Mouse (Mus musculus) lung, postnatal 0 days (tissue): Measurements from ENCODE around the gene Htatip2. TPM values are rescaled to one million over a fixed set of nuclear protein-coding genes. Genes with fewer than 3 reads are reported as not detected.

Experiments
- ATAC-seq: fragments of 200-750 bp; cut with Nextera tagmentation; 2 replicates; pipeline ENCODE4 v1.8.0; 2017; ENCODE audit warnings: moderate library complexity
- DNase-seq: peaks from one replicate; pipeline ENCODE4 v3.0.0-alpha.2; 2016; ENCODE audit warnings: low spot score
- H3K27ac ChIP-seq: fragments of 300-500 bp; sonication (generic); 2 replicates; pipeline ENCODE4 v1.5.1; 2014; ENCODE audit warnings: antibody characterized with exemption, mild to moderate bottlenecking, low read length, mixed read lengths
- H3K27me3 ChIP-seq: fragments of 300-500 bp; sonication (generic); replicated peaks from 2 replicates; pipeline ENCODE4 v1.6.1; 2014; ENCODE audit warnings: low read length, mixed read lengths; ENCODE audit not compliant: insufficient read depth
- H3K36me3 ChIP-seq: fragments of 300-500 bp; sonication (generic); 2 replicates; pipeline ENCODE4 v1.6.1; 2014; ENCODE audit warnings: low read length, mixed read lengths; ENCODE audit not compliant: insufficient read depth
- H3K4me1 ChIP-seq: fragments of 300-500 bp; sonication (generic); 2 replicates; pipeline ENCODE4 v1.6.1; 2014; ENCODE audit warnings: antibody characterized with exemption, low read depth, low read length, mixed read lengths; ENCODE audit not compliant: insufficient read depth
- H3K4me2 ChIP-seq: fragments of 300-500 bp; sonication (generic); replicated peaks from 2 replicates; pipeline ENCODE4 v1.6.1; 2014; ENCODE audit warnings: low read depth, mild to moderate bottlenecking, low read length, moderate library complexity, mixed read lengths
- H3K4me3 ChIP-seq: fragments of 300-500 bp; sonication (generic); 2 replicates; pipeline ENCODE4 v1.5.1; 2014; ENCODE audit warnings: low read depth, low read length
- H3K9ac ChIP-seq: fragments of 300-500 bp; sonication (generic); replicated peaks from 2 replicates; pipeline ENCODE4 v1.6.1; 2014; ENCODE audit warnings: low read depth, mild to moderate bottlenecking
- H3K9me3 ChIP-seq: fragments of 300-500 bp; sonication (generic); 2 replicates; pipeline ENCODE4 v1.6.1; 2016; ENCODE audit warnings: low read length, mixed read lengths
- CTCF ChIP-seq: IDR thresholded peaks from 2 replicates; pipeline ENCODE4 v1.5.1; 2016; ENCODE audit warnings: antibody characterized with exemption, mild to moderate bottlenecking
- EP300 ChIP-seq: IDR thresholded peaks from 2 replicates; pipeline ENCODE4 v1.6.1; 2016; ENCODE audit warnings: antibody characterized with exemption, mild to moderate bottlenecking, control low read depth
- WGBS: fragments of 180-500 bp; shearing (Covaris S2); extraction: QIAGEN DNeasy Blood & Tissue Kit; methylation state at CpG from one replicate; pipeline ENCODE4 v1.1.7; 2014; 5-methylcytosine and 5-hydroxymethylcytosine counted together
- polyA plus RNA-seq: library from polyadenylated mRNA; unstranded; fragments of >200 nt; fragmentation: Nextera tagmentation; extraction: Ambion mirVana; gene quantifications from 2 replicates; pipeline ENCODE4 v1.2.1, GENCODE M21; 2015

The Htatip2 gene
- polyA plus RNA-seq, 1 experiment from 2014 or later, result 17.7 TPM

GRCm38 (mm10) chr7:49766166-49766565, 7.3 kb downstream of the Htatip2 start:
- H3K4me3 ChIP-seq, result no peak overlapping the region
- 78% methylated on average over 7 of the region's 7 CpGs for WGBS
- H3K4me2 ChIP-seq, result no peak overlapping the region
- TF ChIP-seq EP300 (no peak), CTCF (no peak)
- no peaks in the 10 kb centered on the region for H3K4me1 ChIP-seq
- no peak overlapping the region for H3K9ac ChIP-seq
- H3K27ac ChIP-seq, result no peak overlapping the region
- DNase-seq (no peak), ATAC-seq (no peak)
- H3K36me3 ChIP-seq, result no peaks in the 10 kb centered on the region
- no peaks in the 10 kb centered on the region for H3K27me3 ChIP-seq
- no peaks in the 10 kb centered on the region for H3K9me3 ChIP-seq

DNA sequence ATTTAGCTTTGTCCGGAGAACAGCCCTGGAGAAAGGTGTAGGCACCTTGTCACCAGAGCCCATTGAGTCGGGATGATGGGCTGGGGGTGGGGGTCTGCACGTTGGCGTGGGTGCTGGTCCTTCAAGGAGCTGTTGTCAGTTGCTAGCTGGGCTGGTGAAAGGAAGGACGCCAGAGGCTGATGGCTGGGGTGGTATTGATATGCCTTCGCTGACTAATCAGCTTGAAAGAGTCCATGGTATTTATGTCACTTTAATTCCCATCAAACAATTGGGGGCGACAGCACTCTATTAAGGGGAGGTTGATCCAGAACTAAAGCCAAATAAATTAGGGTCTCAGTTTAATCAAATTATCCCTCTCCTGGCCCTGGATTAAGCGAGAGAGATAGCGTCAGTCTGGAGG, 9.6 kb downstream of the Htatip2 start:
- Histone ChIP-seq H3K4me1 (no peaks in the 10 kb centered on the region), H3K27me3 (no peaks in the 10 kb centered on the region), H3K27ac (no peak overlapping the region), H3K4me2 (no peak overlapping the region), H3K4me3 (no peak overlapping the region), H3K9ac (no peak overlapping the region), H3K36me3 (no peaks in the 10 kb centered on the region), H3K9me3 (no peaks in the 10 kb centered on the region)
- WGBS, result 66% methylated on average over 9 of the region's 9 CpGs
- TF ChIP-seq EP300, result no peak
- no peak for TF ChIP-seq CTCF
- ATAC-seq (no peak), DNase-seq (no peak)

DNA sequence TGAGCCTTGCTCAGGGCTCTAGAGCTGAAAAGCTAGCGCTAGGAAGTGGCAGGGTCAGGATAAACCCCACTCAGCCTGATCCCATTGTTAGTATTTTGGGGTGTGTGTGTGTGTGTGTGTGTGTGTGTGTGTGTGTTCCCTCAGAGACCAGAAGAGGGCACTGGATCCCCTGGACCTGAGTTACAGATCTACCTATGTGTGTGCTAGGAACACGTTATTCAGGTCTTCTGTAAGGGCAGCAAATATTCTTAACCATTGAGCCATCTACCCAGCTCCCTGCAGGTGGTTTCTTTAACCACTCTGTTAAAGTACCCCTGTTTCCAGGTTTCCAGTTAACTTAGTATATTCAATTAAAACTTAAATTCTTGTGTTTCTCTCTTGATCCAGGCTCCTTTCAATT, 15.5 kb downstream of the Htatip2 start:
- 85% methylated on average over 2 of the region's 2 CpGs for WGBS
- Histone ChIP-seq H3K9ac (no peak overlapping the region), H3K4me1 (peaks cover 4% of the 10 kb centered on the region; the same call in 1 of the 2 replicates), H3K9me3 (no peaks in the 10 kb centered on the region), H3K27ac (no peak overlapping the region), H3K4me3 (no peak overlapping the region), H3K36me3 (no peaks in the 10 kb centered on the region), H3K27me3 (no peaks in the 10 kb centered on the region), H3K4me2 (no peak overlapping the region)
- DNase-seq (no peak), ATAC-seq (no peak)
- no peak for TF ChIP-seq CTCF
- no peak for TF ChIP-seq EP300

DNA sequence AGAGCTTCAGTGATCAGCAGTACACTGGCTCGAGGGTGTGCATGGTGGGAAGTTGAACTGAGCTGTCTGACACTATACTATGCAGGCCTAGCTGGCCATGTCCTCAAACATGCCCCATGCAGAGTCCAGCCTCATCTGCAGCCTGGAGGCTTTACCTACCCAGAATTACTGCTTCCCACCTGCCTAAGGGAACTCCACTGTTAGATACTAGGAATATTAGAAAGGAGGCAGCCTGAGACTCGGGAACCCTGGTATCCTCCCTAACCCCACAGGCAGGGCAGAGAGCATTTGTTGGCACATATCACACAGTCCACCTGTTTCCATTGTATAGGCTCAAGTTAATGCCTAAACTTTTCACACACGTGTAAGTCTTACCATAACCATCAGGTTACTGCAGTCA, 18.7 kb downstream of the Htatip2 start:
- H3K36me3 ChIP-seq, result no peaks in the 10 kb centered on the region
- ATAC-seq, result no peak
- DNase-seq, result no peak
- no peaks in the 10 kb centered on the region for H3K27me3 ChIP-seq
- no peak overlapping the region for H3K4me3 ChIP-seq
- H3K9me3 ChIP-seq, result no peaks in the 10 kb centered on the region
- TF ChIP-seq CTCF (no peak), EP300 (no peak)
- no peak overlapping the region; the same call in 1 of the 2 replicates for H3K4me2 ChIP-seq
- no peak overlapping the region for H3K9ac ChIP-seq
- WGBS, result 44% methylated on average over 3 of the region's 3 CpGs
- no peak overlapping the region for H3K27ac ChIP-seq
- peaks cover 8% of the 10 kb centered on the region; the same call in 1 of the 2 replicates for H3K4me1 ChIP-seq

DNA sequence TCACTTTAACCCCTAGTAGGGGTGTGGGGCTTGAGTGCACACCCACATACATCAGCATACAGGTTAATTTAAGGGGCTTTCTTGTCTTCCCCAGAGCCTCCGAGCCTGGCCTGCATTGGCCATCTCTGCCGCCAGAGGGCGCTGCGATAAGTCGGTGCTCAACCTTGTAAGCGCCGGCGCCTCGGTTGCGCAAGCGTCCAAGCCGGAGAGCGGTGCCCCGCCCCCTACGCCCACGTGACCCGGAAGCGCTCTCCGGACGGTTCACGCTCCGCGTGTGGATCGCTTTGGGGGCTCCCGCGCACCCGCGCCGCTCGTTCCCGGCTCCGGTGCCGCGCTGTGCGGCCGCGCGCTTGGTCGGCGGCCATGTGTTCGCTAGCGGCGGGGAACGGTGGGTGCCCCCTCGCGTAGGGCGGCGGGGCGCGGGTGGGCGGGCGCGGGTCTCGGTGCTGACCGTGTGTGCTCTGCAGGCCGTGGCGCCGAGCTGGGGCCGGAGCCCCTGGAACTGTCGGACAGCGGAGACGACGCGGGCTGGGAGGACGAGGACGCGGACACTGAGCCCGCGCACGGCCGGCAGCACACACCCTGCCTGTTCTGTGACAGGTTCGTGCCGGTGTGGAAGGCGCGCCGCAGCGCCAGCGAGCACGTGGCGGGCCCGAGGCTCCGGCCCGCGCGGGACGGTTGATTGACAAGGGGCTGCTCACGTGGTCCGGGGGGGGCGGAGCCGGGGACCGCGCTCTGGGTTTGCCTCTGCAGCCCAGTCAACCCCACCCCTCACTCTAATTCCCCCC, 19.4 kb downstream of the Htatip2 start, which contains the start of gene Prmt3:
TSS of gene Prmt3 (plus strand) at position 233 of the 788 bp plus-strand sequence.
- Histone ChIP-seq H3K27ac (no peak within 1 kb of the TSS; the same call in 1 of the 2 replicates), H3K9ac (0 out of 2 replicates have a peak within 1 kb of the TSS, but pooled peaks have one; percentile 29), H3K36me3 (no peaks in the 10 kb centered on the region), H3K4me1 (peaks cover 8% of the 10 kb centered on the region; the same call in 1 of the 2 replicates), H3K27me3 (no peaks in the 10 kb centered on the region), H3K4me3 (peak within 1 kb of the TSS; percentile 65), H3K9me3 (no peaks in the 10 kb centered on the region), H3K4me2 (peak within 1 kb of the TSS; percentile 94)
- ATAC-seq, result peak; percentile 98
- TF ChIP-seq CTCF (peak; percentile 97), EP300 (no peak)
- whole genome bisulfite sequencing, result under 1% methylated on average over 52 of the region's 92 CpGs
- DNase-seq, result peak; percentile 96

DNA sequence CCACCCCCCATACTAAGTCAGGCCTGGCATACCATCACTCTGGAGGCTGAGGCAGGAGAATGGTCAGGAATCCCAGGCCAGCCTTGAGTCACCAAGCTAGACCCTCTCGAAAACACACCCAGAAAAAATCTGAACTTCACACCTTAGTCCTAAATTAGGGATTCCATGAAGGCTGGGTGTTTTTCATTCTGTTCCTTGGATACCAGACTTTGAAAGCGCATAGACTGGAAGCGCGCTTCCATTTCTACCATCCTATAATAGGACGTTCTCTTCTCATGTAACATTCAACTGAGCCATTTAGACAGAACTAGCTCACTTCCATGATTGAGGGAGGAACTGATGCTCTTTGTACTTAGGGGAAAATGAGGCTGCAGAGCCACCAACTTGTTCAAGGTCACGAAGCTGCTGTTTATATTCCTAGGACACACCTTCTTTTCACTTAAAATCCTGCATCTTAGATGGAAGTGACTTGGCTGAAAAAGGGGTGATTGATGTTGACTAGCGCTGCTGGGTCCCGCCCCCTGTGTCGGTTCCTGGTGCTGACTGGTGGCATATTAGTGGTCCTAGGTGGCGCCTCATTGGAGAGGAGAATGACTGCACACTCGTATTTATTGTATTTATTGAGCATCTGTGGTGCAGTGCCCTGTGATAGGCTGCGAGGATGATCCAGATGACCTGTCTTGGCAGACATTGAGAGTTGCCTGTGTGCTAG, 20.1 kb downstream of the Htatip2 start:
- peak overlapping the region; percentile 65 for H3K4me3 ChIP-seq
- 59% methylated on average over 12 of the region's 12 CpGs for WGBS
- no peaks in the 10 kb centered on the region for H3K27me3 ChIP-seq
- no peaks in the 10 kb centered on the region for H3K9me3 ChIP-seq
- no peaks in the 10 kb centered on the region for H3K36me3 ChIP-seq
- no peak overlapping the region for H3K9ac ChIP-seq
- H3K27ac ChIP-seq, result no peak overlapping the region
- H3K4me2 ChIP-seq, result peak overlapping the region; percentile 94
- ATAC-seq, result no peak
- TF ChIP-seq CTCF (0 out of 2 replicates have a peak, but pooled peaks have one; percentile 9), EP300 (no peak)
- no peak for DNase-seq
- H3K4me1 ChIP-seq, result peaks cover 8% of the 10 kb centered on the region; the same call in 1 of the 2 replicates
